Mouse (Mus musculus) adrenal gland, postnatal 14 days (tissue): ENCODE data around the gene Olfr551. TPM values are rescaled to one million over a fixed set of nuclear protein-coding genes. Genes with fewer than 3 reads are reported as not detected.
"Not testable (repeated sequence)": the region's sequence is repeated elsewhere in the genome, so short reads cannot be mapped to it uniquely, and the experiment has no call there.

ENCODE experiments used
- DNase-seq: peaks from one replicate; pipeline ENCODE4 v3.0.0; 2021; ENCODE audit warnings: mixed read lengths
- long read RNA-seq, 2 experiments: library from polyadenylated mRNA; stranded (forward); transcript quantifications; one replicate each; pipeline ENCODE4 v2.0.0; 2021
- total RNA-seq: library from RNA; stranded (reverse); gene quantifications from 2 replicates; pipeline ENCODE4 v1.2.3, GENCODE M21; 2021

Olfr551 gene
- not detected in 2 replicates for total RNA-seq
- long read RNA-seq, experiment 1 = 0 reads
- long read RNA-seq, experiment 2 = 0 reads

DNA sequence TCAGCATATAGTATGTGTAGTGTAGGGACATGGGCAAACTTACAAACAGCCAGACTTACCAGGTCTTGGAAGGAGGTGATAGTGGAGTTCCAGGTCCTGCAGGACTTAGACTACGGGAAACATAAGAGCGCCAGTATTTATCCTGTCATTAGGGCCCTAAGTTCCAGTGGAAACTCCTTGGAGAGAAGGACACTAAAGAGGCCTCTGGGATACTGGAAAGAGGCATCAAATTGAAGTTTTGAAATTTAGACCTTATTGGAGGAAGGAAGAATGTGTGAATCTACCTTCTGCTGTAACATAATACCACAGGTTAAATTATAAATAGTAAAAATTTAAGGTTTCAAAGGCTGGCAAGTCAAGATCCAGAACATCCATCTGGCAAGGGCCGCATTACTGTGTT, at the start of gene Olfr551:
Gene Olfr551, minus strand, starts transcription at position 101 of the 400 bp plus-strand sequence.
- DNase-seq = no peak

- DNase-seq = no peak
Observed at GRCm38 (mm10) chr7:102638132-102638531, 46.4 kb upstream of the Olfr551 start, which contains the start of gene Olfr554. Gene Olfr554 (plus strand): TSS chr7:102638432.

DNA sequence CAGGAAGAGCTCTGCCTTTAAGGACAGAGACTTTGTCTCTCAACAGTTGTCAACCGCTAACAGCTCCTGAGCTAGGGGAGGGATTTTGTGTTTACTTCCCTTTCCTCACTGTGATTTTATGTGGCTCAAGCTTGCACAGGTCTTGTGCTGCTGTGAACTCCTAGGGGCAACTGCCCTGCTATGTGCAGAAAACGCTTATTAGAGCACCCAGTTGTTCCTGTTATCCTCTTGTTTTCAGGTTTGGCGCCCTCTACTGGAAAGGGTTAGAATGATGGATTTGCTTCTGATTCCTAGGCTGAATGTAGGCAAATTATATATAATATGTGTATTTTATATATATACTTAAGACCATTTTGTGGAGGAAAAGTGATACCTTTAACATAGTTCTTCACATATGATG, 45.0 kb upstream of the Olfr551 start:
- peak; percentile 72 for DNase-seq

- DNase-seq = not testable (repeated sequence)
Observed at GRCm38 (mm10) chr7:102620368-102620767, 28.7 kb upstream of the Olfr551 start.

DNA sequence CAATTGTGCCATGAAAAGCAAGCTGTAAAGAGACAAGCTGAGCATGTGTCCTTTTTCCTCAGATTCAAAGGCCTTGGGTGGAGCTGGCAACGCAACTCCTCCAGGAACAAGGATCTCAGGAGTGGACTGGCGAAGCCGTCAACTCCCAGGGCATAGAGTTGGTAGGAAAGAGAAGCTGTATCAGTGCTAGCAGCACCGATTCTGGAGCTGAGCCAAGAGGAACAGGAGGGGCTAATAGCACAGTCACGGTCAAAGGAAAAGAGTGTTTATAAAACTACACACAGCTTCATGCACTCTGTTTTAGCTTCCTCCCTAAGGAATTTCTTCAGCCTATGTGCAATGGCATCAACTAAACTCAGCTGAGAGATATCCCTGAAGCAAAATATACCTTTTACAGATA, 27.9 kb upstream of the Olfr551 start:
- no peak for DNase-seq

DNA sequence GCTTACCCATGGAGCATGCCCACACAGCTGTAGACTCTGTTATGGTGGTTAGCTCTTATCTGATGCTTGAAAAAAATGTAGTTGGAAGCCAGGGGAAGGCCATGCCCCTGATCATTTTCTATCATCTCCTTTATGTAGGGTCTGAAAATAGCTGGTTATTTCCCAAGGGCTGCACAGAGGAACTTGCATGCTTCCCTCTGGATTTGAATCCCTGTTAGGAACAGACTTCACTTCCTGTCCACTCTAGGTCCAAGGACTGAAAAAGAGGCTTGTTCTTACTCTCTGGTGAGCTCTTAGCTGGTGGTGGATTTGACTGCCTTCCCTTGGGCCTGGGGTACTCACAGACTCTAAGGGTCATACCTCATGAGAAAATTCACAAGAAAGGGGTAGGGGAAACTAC, 26.4 kb upstream of the Olfr551 start, which contains the start of gene Olfr553:
Gene Olfr553, minus strand, starts transcription at position 101 of the 400 bp plus-strand sequence.
- no peak for DNase-seq

DNA sequence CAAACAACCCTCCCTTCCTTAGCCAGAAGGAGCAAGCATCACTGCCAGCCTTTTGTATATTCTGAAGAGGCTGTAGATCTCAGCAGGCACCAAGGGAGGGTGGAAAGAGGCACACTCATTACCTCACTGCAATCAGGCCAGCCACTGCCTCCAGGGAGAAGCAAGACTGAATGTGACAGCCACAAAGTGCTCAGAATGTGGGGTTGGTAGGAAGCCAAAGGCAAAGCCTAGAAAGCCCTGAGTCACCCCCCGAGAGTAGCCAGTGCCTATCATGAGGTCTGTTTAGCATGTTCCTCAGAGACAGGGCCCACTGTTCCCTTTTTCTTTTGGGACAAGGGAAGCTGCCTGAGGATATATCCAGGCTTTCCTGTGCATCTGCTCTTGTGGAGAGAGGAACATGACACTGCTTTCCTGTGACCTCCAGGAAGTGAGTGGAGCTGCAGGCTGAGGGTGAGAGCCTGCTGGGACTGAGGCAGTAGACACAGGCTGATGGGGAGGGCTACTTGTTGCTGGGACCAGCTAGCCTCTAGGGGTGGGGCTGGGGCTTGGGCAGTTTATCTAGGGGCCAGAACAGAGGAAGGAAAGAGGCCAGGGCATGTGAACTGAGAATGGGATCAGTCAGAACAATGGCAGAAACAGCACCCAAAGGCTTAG, 5.8 kb upstream of the Olfr551 start, which contains the start of gene Olfr552:
Gene Olfr552, plus strand, starts transcription at position 393 of the 654 bp plus-strand sequence.
- DNase-seq = no peak

DNA sequence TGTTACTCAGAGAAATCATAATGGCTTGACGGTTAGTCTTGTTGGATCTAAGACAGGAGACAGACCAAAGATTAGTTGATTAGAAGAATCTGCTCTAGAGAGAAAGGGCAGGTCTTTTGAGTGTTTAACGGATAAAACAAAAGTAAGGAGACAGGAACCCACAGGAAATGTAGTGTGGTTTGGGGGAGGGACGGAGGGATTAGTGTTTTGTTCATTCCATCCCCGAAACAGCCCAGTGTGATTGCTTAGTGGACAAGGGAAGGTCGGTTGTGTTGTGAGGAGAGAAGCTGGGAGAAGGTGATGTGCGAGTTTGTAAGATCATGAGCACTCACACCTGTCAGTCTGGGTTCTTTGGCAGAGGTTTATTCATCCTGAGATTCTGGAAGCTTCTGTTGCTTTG, 15.7 kb downstream of the Olfr551 start:
- DNase-seq = no peak

DNA sequence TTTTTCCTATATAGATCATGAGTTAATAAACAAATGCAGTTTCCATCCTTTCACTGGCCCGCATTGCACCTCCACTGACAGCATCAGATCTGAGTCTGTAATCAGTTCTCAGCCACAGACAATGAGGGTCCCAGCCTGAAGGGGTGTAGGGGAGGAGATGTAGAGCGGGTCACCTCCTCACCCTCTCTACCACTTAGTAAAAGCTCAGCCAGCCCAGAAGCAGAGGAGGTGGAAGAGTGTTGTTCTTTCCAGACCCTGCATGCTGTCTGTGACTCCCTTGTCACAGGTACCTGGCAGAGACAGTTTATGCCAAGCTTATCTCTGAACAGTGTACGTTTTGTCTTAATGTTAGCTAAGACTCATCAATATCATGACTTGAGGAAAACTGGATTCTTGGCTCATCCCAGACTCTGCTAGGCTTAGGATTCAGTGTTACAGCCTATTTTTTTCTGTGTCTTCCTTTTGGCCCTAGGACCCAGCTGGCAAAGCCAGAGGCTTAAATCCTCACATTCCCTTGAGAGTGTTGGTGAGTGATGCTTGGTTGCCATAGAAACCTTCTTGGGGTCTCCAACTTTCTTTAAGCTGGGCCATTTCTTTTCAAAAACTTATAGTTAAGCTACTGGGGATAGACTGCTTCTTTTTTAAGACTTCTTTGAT, 18.4 kb downstream of the Olfr551 start:
- DNase-seq = no peak

DNA sequence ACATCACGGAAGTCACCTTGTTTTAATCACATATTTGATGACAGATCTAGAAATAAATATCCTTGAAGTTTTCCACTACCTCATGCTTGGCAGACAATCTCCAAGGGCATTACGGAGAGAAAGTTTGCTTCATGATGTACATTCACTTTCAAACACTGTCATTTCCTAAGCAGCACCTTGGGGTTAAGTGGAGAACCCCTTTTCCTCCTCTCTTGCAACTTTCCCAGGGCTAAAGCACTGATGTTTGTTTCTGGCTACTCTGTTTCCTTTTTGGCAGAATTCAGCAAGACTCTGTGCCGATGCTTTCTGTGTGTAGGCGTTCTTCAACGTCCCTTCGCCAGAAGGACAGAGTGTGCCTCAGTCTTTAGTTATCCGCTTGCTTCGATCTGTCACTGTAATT, 20.5 kb downstream of the Olfr551 start, which contains the start of gene Olfr550:
Gene Olfr550, plus strand, starts transcription at position 301 of the 400 bp plus-strand sequence.
- no peak for DNase-seq

- DNase-seq = no peak
Observed at GRCm38 (mm10) chr7:102566219-102566618, 25.5 kb downstream of the Olfr551 start.

GRCm38 (mm10) chr7:102564999-102565997, 26.4 kb downstream of the Olfr551 start, which contains the start of gene Trim21:
Gene Trim21 (minus strand): TSS chr7:102565486.
- DNase-seq = peak; percentile 94

DNA sequence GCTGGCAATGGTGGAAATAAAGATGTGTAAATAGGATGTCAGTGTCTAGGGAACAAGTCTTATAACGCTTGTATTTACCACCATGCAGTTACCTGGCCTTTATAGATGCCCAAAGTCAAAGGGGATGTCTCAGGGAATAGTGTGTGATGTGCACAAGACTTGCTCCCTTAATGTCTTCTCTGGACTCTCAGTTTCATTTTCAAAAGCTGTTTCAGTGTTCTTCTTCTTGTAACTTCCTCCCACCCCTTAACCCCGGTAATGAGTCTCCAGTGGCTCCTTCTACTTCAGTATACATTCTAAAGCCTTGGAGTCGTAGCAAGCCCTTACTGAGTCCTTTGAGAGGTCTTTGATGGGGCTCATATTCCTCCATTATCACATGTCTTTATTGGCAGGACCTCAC, 38.4 kb downstream of the Olfr551 start:
- no peak for DNase-seq

DNA sequence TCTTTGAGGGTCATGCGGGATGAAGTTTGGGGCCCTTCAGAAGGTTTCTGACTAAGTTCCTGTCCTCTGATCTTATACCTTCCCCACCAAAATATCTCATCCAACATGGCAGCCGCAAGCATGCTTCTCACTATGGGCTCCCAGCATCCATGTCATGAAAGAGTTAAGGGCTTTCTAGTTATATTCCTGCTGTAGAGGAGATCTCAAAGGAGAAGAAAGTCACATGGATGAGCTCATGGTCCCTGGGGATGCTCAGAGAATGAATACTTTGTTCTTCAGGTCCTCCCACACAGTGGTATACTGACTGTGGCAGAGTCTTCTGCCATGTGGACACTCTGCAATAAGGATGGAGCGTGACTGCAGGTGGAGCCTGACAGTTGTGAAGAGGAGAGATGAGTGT, 42.1 kb downstream of the Olfr551 start, which contains the start of gene Olfr549:
Gene Olfr549, plus strand, starts transcription at position 301 of the 400 bp plus-strand sequence.
- no peak for DNase-seq

DNA sequence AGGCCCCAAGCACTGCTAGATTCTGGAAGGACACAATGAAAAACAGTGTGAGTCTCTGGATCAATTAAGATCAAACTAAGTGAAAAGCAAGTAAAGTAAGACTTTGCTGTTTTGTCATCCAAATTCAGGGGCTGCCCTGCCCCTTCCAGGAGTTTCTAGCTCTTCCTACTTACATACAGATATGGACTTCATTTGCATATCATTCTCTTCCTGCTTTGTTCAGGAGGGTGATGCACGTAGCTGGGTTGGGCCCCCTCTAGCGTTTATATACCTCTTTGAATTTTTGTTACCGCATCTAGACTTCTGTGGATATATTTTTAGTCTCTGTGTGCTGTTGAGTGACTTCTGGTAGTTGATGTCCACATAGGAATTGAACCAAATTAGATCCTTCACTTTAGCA, 50.4 kb downstream of the Olfr551 start:
- DNase-seq = no peak

GRCm38 (mm10) chr7:102540596-102540995, 51.1 kb downstream of the Olfr551 start, which contains the start of gene Olfr548-ps1:
Gene Olfr548-ps1 (plus strand): TSS chr7:102540896.
- no peak for DNase-seq

GRCm38 (mm10) chr7:102534449-102534848, 57.2 kb downstream of the Olfr551 start, which contains the start of gene Olfr547:
Gene Olfr547 (plus strand): TSS chr7:102534749.
- no peak for DNase-seq
